Mouse (Mus musculus): Measurements from ENCODE around the gene Top3b. TPM values are rescaled to one million over a fixed set of nuclear protein-coding genes. Genes with fewer than 3 reads are reported as not detected.

The Top3b gene
- polyA plus RNA-seq, 1 experiment = 65.7 TPM

DNA sequence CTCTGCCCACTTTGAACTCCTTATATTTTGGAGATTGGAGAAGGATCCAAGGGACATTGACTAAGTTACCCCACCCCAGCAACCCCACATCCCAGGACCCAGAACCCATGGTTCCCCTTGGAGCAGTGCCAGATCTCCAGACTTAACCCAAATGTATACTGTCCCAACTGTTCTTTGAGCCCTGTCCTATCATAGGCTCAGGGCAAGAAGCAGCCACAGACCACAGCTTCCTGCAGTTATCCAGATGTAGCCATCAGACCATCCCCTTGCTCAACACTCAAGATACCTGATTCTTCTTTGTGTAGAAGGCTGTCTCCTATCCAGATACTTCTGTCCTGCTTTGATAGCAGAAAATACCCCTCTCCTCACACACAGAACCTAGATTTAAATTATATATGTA lies 5.3 kb upstream of the Top3b start:
- Histone ChIP-seq H3K4me3 (ENCODE audit: extremely low read depth, insufficient read depth, insufficient read length) (no peak overlapping the region), H3K36me3 (ENCODE audit: control insufficient read depth, insufficient read depth, low read length) (no peaks in the 10 kb centered on the region), H3K4me1 (ENCODE audit: control insufficient read depth, insufficient read depth, insufficient read length) (peaks cover 4% of the 10 kb centered on the region; the same call in 1 of the 2 replicates), H3K27ac (ENCODE audit: insufficient read depth, low read length) (no peak overlapping the region), H3K27me3 (ENCODE audit: control insufficient read depth, insufficient read depth, low read length) (no peaks in the 10 kb centered on the region)
- TF ChIP-seq POLR2A (IDR thresholded peaks at IDR 0.05; ENCODE audit: low read depth, low read length) = no peak
- TF ChIP-seq CTCF (IDR thresholded peaks at IDR 0.05; ENCODE audit: extremely low read depth, insufficient read depth, insufficient read length, insufficient replicate concordance) = no peak
- DNase-seq (ENCODE audit: low read depth in 1 of 2, low spot score in 2 of 2) = no peak

DNA sequence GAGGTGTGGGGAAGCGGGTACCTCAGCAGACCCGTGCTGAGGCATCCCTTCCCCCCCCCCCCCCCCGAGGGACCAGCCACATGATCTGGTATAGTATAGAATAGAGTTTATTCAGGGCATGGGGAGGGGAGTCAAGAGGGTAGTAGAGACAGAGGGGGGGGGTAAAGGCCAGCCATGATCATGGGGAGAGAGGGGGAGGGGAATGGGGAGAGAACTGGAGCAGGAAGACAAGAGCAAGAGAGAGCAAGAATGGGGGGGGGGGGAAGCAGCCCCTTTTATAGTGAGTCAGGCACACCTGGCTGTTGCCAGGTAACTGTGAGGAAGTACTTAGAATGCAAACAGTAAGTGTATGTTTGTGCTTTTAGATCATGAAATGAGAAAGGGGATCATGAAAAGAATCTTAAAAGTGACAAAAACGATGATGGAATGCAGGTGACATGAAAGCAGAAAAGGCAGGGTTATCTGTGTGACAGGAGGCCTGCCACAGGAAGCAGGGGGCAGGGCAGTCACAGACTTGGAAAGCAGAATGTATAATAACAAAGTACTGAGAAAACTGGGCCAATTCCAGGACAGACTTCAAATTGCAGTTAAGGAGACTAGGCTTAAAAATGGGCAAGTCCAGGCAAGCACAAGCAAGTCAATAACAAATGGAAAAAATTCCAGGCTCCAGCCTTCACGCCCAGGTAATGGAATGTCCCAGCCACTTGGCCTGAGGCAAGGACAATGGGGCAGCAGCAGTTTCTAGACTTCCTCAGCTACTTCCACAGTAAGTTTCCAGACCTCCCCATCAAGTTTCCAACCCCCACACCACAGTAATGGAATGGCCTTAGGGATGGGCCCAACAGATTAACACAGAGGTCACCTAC lies 4.6 kb upstream of the Top3b start:
- DNase-seq (ENCODE audit: low read depth in 1 of 2, low spot score in 2 of 2) = no peak
- 18% methylated on average over 5 of the region's 5 CpGs for WGBS

DNA sequence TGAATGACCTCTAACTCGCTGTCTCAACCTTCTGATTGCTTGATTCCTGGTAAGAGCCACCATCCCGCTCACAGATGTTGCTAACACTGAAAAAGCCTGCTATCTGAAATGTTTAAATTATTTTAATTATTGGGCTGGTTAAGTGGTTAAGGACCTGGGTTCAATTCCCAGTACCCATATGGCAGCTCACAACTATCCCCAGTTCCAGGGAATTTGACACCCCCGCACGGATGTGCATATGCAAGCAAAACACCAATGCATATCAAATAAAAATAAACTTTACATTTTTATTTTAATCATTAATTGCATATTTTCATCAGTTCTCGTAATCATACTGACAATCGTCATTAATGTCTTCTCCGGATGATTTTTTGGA lies 307 bp upstream of the Top3b start:
- Histone ChIP-seq H3K4me1 (ENCODE audit: control insufficient read depth, insufficient read depth, insufficient read length) (peaks cover 4% of the 10 kb centered on the region; the same call in 1 of the 2 replicates), H3K36me3 (ENCODE audit: control insufficient read depth, insufficient read depth, low read length) (no peaks in the 10 kb centered on the region; the same call in 1 of the 2 replicates), H3K27me3 (ENCODE audit: control insufficient read depth, insufficient read depth, low read length) (no peaks in the 10 kb centered on the region), H3K27ac (ENCODE audit: insufficient read depth, low read length) (peak overlapping the region; percentile 79; the same call in 1 of the 2 replicates), H3K4me3 (ENCODE audit: extremely low read depth, insufficient read depth, insufficient read length) (peak overlapping the region; percentile 73; the same call in 1 of the 2 replicates)
- 37% methylated on average over 7 of the region's 7 CpGs for WGBS
- TF ChIP-seq CTCF (IDR thresholded peaks at IDR 0.05; ENCODE audit: extremely low read depth, insufficient read depth, insufficient read length, insufficient replicate concordance) (no peak), POLR2A (IDR thresholded peaks at IDR 0.05; ENCODE audit: low read depth, low read length) (no peak)
- DNase-seq (ENCODE audit: low read depth in 1 of 2, low spot score in 2 of 2) = no peak

More for the DNA sequence above, 4.6 kb upstream of the Top3b start:
- peaks cover 4% of the 10 kb centered on the region; the same call in 1 of the 2 replicates for H3K4me1 ChIP-seq (ENCODE audit: control insufficient read depth, insufficient read depth, insufficient read length)
- H3K36me3 ChIP-seq (ENCODE audit: control insufficient read depth, insufficient read depth, low read length) = no peaks in the 10 kb centered on the region
- no peak overlapping the region for H3K27ac ChIP-seq (ENCODE audit: insufficient read depth, low read length)
- TF ChIP-seq CTCF (IDR thresholded peaks at IDR 0.05; ENCODE audit: extremely low read depth, insufficient read depth, insufficient read length, insufficient replicate concordance) = no peak
- no peak for TF ChIP-seq POLR2A (IDR thresholded peaks at IDR 0.05; ENCODE audit: low read depth, low read length)
- no peaks in the 10 kb centered on the region for H3K27me3 ChIP-seq (ENCODE audit: control insufficient read depth, insufficient read depth, low read length)
- no peak overlapping the region for H3K4me3 ChIP-seq (ENCODE audit: extremely low read depth, insufficient read depth, insufficient read length)

DNA sequence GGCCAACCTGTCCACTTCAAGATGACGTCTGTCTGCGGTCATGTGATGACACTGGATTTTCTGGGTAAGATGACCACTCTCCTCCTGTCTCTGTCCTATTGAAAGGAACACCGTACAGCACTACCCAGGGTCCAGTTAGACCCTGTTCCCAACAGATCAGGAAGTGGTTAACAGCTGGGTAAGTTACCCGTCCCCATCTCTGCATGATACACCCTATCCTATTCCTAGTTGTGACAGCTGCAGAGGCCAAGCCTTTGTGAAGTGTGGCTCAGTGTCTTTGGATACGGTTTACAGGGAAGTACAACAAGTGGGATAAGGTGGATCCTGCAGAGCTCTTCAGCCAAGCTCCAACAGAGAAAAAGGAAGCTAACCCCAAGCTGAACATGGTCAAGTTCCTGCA lies 8.5 kb downstream of the Top3b start:
- Histone ChIP-seq H3K4me3 (ENCODE audit: extremely low read depth, insufficient read depth, insufficient read length) (no peak overlapping the region), H3K27ac (ENCODE audit: insufficient read depth, low read length) (no peak overlapping the region), H3K4me1 (ENCODE audit: control insufficient read depth, insufficient read depth, insufficient read length) (no peaks in the 10 kb centered on the region), H3K36me3 (ENCODE audit: control insufficient read depth, insufficient read depth, low read length) (peaks cover 35% of the 10 kb centered on the region), H3K27me3 (ENCODE audit: control insufficient read depth, insufficient read depth, low read length) (no peaks in the 10 kb centered on the region)
- WGBS = 89% methylated on average over 5 of the region's 5 CpGs
- no peak for DNase-seq (ENCODE audit: low read depth in 1 of 2, low spot score in 2 of 2)
- TF ChIP-seq CTCF (IDR thresholded peaks at IDR 0.05; ENCODE audit: extremely low read depth, insufficient read depth, insufficient read length, insufficient replicate concordance) (no peak), POLR2A (IDR thresholded peaks at IDR 0.05; ENCODE audit: low read depth, low read length) (no peak)

DNA sequence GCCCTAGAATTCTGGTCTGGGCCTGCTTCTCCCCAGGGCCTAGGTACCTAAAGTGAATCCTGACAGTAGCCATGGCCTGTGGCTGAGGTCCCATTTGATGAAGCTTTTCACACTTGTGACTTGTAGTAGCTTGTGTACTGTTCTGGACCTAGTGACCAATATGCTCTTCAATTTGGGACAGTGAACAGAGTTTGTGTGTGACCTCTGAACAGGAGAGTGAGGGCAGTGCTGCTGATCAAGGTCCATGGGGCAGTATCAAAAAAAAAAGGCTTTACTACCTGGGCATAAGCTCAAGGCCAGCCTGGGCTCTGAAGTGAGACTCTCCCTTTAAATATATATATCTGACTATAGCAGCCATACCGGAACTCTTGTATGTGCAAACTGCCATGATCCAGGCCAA lies 17.8 kb downstream of the Top3b start:
- no peak for TF ChIP-seq CTCF (IDR thresholded peaks at IDR 0.05; ENCODE audit: extremely low read depth, insufficient read depth, insufficient read length, insufficient replicate concordance)
- no peak for TF ChIP-seq POLR2A (IDR thresholded peaks at IDR 0.05; ENCODE audit: low read depth, low read length)
- Histone ChIP-seq H3K4me3 (ENCODE audit: extremely low read depth, insufficient read depth, insufficient read length) (no peak overlapping the region), H3K36me3 (ENCODE audit: control insufficient read depth, insufficient read depth, low read length) (peaks cover 60% of the 10 kb centered on the region), H3K27ac (ENCODE audit: insufficient read depth, low read length) (no peak overlapping the region), H3K4me1 (ENCODE audit: control insufficient read depth, insufficient read depth, insufficient read length) (no peaks in the 10 kb centered on the region), H3K27me3 (ENCODE audit: control insufficient read depth, insufficient read depth, low read length) (no peaks in the 10 kb centered on the region)
- no peak for DNase-seq (ENCODE audit: low read depth in 1 of 2, low spot score in 2 of 2)
- WGBS = 100% methylated on average over 1 of the region's 1 CpGs

GRCm38 (mm10) chr16:16892366-16892765 lies 21.8 kb downstream of the Top3b start:
- peaks cover 8% of the 10 kb centered on the region for H3K4me1 ChIP-seq (ENCODE audit: control insufficient read depth, insufficient read depth, insufficient read length)
- no peak for DNase-seq (ENCODE audit: low read depth in 1 of 2, low spot score in 2 of 2)
- no peaks in the 10 kb centered on the region for H3K27me3 ChIP-seq (ENCODE audit: control insufficient read depth, insufficient read depth, low read length)
- H3K36me3 ChIP-seq (ENCODE audit: control insufficient read depth, insufficient read depth, low read length) = peaks cover 37% of the 10 kb centered on the region
- no peak overlapping the region for H3K27ac ChIP-seq (ENCODE audit: insufficient read depth, low read length)
- 96% methylated on average over 7 of the region's 7 CpGs for WGBS
- TF ChIP-seq CTCF (IDR thresholded peaks at IDR 0.05; ENCODE audit: extremely low read depth, insufficient read depth, insufficient read length, insufficient replicate concordance) (no peak), POLR2A (IDR thresholded peaks at IDR 0.05; ENCODE audit: low read depth, low read length) (no peak)
- no peak overlapping the region for H3K4me3 ChIP-seq (ENCODE audit: extremely low read depth, insufficient read depth, insufficient read length)

- Histone ChIP-seq H3K27me3 (ENCODE audit: control insufficient read depth, insufficient read depth, low read length) (no peaks in the 10 kb centered on the region), H3K36me3 (ENCODE audit: control insufficient read depth, insufficient read depth, low read length) (peaks cover 17% of the 10 kb centered on the region), H3K27ac (ENCODE audit: insufficient read depth, low read length) (peak overlapping the region; percentile 28), H3K4me3 (ENCODE audit: extremely low read depth, insufficient read depth, insufficient read length) (no peak overlapping the region), H3K4me1 (ENCODE audit: control insufficient read depth, insufficient read depth, insufficient read length) (peaks cover 9% of the 10 kb centered on the region)
- TF ChIP-seq POLR2A (IDR thresholded peaks at IDR 0.05; ENCODE audit: low read depth, low read length) = no peak
- TF ChIP-seq CTCF (IDR thresholded peaks at IDR 0.05; ENCODE audit: extremely low read depth, insufficient read depth, insufficient read length, insufficient replicate concordance) = no peak
- WGBS = 5% methylated on average over 4 of the region's 4 CpGs
- peak; percentile 37 to 42 for DNase-seq (ENCODE audit: low read depth in 1 of 2, low spot score in 2 of 2)
These were observed 25.5 kb downstream of the Top3b start for GRCm38 (mm10) chr16:16896015-16896381.

Data from spleen, adult 2 months (tissue).